Mouse (Mus musculus): Measurements from ENCODE around the gene Ssty2. TPM values are rescaled to one million over a fixed set of nuclear protein-coding genes. Genes with fewer than 3 reads are reported as not detected.
"Not testable (repeated sequence)": the region's sequence is repeated elsewhere in the genome, so short reads cannot be mapped to it uniquely, and the experiment has no call there.

The Ssty2 gene
- not detected for total RNA-seq (2021)

DNA sequence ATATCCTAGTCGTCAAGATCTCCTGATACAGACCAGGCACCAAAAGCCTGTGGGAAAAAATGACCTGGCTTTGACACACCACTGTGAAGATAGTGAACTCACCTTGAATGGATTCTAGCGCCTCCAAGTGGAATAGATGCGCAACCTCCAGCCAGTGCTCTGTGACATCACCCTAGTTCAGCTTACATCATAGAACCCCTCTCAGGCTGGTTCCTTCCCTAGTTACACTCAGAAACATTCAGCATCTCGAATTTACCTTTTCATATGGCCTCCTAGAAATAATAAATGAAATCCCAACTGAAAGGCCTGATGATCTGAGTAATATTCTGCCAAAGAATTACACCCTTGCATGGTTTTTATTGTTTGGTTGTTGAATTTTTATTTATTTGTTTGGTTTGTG lies at the start of gene Ssty2:
Gene Ssty2, minus strand, starts transcription at position 101 of the 400 bp plus-strand sequence.
- DNase-seq (ENCODE audit: low spot score in 2 of 2); intact Hi-C loops (cut with DNase I): not testable (repeated sequence)
